Mouse (Mus musculus) c-Kit-positive CD71-negative TER-119-negative erythroid progenitor cells, embryonic 14.5 days (primary cell): ENCODE measurements around the gene Nlrp3.
"Not testable (repeated sequence)": the region's sequence is repeated elsewhere in the genome, so short reads cannot be mapped to it uniquely, and the experiment has no call there.

Experiments used
- DNase-seq: peaks from one replicate; pipeline ENCODE4 v3.0.0-alpha.2; 2013; ENCODE audit warnings: low read depth

The Nlrp3 gene

GRCm38 (mm10) chr11:59537218-59538130 is 3.9 kb upstream of the Nlrp3 start:
- DNase-seq, result no peak

DNA sequence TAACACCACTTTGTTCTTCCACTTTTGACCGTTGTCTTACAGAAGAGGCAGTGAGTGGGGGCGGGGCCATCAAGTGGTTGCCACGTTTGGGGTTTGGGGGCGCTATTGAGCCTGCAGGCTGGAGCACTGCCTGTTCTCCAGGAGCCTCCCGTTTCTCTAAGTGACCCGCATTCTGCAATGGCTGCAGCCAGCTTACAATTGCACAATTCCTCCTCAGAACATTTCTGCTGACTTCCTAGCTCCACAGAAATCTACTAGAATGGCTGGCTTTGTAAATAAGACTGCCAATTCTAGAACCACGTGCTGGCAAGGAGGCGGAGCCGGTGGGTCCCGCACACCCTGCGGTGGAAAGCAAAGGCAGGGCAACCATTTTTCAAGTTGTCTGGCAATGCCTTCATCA is 3.0 kb upstream of the Nlrp3 start:
- DNase-seq, result no peak

GRCm38 (mm10) chr11:59540123-59540522 is 1.2 kb upstream of the Nlrp3 start:
- no peak for DNase-seq

GRCm38 (mm10) chr11:59542442-59542841 is 1.1 kb downstream of the Nlrp3 start:
- DNase-seq, result no peak

DNA sequence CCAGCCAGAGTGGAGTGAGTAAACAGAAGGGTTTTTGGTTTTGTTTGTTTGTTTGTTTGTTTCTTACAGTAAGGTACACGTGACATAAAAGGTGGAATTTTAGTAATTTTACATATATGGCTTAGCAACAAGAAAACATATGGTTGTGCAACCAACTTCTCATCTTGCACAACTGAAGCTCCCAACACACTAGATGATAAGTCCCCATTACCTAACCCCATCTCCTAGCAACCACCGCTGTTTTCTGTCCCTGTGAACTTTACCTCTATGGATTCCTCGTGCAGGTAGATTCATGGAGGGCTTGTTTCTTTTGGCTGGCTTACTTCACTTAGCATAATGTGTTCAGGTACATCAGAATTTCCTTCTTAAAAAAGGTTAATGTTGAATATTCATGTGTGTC is 2.0 kb downstream of the Nlrp3 start:
- no peak for DNase-seq

GRCm38 (mm10) chr11:59544005-59544404 is 2.6 kb downstream of the Nlrp3 start:
- no peak for DNase-seq

DNA sequence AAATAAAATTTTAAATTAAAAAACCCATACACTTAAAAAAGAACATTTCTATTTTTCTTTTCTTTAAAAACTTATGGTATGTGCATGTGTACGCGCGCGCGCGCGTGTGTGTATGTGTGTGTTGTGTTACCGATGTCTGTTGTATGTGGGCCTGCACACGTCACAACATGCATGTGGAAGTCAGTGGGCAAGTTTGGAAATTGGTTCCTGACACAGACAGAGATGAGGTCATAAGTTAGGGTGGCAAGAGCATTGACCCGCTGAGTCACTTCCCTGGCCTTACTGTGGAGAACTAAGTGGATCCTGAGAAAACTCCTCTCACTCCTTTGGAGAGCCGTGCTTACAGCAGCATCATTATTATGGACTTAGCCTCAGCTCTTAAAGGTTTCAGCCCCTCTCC is 12.8 kb downstream of the Nlrp3 start:
- DNase-seq, result no peak

GRCm38 (mm10) chr11:59554535-59554934 is 13.2 kb downstream of the Nlrp3 start:
- no peak for DNase-seq

- DNase-seq, result no peak
Measured at GRCm38 (mm10) chr11:59560906-59561305, 19.5 kb downstream of the Nlrp3 start.

GRCm38 (mm10) chr11:59562336-59562735 is 21.0 kb downstream of the Nlrp3 start:
- no peak for DNase-seq

GRCm38 (mm10) chr11:59562837-59563236 is 21.5 kb downstream of the Nlrp3 start:
- no peak for DNase-seq

- DNase-seq, result peak; percentile 20
Measured at GRCm38 (mm10) chr11:59569306-59569705, 27.9 kb downstream of the Nlrp3 start.

DNA sequence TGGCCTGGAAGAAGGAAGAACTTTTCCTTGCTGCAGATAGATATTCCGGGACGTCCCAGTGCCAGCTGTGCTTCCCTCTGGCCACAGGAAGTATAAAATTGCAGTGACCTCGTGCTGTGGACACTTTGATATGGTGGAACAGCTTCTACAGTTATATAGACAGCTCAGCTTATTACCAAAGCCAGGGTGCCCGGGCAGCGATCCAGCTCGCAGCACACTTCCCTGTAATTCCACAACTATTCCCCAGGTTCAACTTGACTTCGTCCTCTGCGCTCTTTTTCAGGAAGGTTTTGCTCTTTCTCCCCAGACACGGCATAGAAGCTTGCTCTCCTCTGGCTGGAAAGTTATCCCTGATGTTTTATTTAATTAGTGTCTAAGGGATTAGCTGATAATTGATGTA is 34.4 kb downstream of the Nlrp3 start:
- DNase-seq, result no peak

DNA sequence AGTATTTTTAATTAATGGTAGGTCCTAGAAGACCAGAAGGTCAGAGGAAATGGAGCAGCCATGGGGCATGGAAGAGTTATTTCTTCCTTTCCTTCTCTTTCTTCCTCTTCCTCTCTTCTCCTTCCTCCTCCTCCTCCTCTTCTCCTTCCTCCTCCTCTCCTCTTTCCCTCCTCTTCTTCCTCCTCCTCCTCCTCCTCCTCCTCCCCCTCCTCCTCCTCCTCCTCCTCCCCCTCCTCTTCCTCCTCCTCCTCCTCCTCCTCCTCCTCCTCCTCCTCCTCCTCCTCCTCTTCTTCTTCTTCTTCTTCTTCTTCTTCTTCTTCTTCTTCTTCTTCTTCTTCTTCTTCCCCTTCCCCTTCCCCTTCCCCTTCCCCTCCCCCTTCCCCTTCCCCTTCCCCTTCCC is 34.8 kb downstream of the Nlrp3 start, which contains the start of gene Olfr222:
Gene Olfr222, minus strand, starts transcription at position 101 of the 400 bp plus-strand sequence.
- not testable (repeated sequence) for DNase-seq

DNA sequence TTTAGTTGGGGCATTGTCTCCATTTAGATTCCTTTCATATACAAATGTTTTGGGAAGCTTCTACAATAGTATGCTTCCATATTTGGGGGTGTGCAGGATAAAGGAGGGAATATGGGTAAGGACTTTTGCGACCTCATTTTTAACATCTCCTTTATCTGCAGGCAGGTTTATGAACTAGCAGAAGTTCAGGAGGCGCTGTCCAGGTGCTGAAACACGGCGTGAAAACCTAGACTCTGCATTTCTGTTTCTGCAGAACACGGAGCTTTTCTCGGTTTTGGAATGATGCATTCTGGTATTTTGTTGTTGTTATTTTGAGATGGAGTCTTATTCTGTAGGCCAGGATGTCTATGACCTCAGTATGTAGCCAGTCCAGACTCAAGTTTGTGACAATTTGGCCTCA is 43.2 kb downstream of the Nlrp3 start:
- peak; percentile 28 for DNase-seq

- no peak for DNase-seq
Measured at GRCm38 (mm10) chr11:59589496-59589895, 48.1 kb downstream of the Nlrp3 start.

DNA sequence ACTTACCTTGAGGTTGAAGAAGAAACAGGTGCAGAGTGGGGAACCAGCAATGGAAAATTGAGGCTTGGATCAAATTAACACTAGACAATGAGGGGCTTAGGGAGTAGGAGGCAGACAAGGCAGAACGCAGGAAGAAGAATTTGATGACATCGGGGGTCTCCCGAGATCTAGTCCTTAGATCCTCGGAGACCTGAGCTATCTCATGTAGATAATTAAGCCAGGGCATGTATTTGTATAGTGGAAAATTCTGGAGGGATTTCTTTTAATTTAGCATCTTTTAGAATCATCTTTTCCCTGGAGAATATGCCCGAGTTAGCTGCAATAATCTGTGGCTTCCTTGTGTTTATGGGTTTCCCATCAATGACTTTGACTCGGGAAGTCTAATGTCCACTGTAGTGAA is 51.8 kb downstream of the Nlrp3 start, which contains the start of gene Olfr223:
Gene Olfr223, minus strand, starts transcription at position 101 of the 400 bp plus-strand sequence.
- no peak for DNase-seq

GRCm38 (mm10) chr11:59596091-59596490 is 54.7 kb downstream of the Nlrp3 start:
- DNase-seq, result no peak

GRCm38 (mm10) chr11:59596950-59597349 is 55.6 kb downstream of the Nlrp3 start:
- no peak for DNase-seq

DNA sequence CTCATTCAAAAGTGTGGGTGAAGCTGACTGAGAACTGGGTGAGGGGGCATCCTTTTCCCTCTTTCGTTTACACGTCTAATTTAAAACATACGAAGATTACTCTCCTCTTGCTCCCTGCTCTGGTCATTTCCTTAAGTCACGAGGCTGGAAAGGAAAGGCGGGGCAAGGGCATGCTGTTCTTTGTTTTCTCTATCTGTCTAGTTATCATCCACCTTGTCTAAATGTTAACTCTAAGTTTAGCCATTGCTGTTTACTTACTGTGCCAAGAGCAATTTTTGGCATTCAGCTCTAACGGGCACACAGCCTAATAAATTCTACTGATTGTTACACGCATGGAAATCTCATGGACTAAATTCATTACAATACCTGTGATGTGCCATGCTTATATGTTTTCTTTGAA is 57.8 kb downstream of the Nlrp3 start:
- DNase-seq, result no peak

DNA sequence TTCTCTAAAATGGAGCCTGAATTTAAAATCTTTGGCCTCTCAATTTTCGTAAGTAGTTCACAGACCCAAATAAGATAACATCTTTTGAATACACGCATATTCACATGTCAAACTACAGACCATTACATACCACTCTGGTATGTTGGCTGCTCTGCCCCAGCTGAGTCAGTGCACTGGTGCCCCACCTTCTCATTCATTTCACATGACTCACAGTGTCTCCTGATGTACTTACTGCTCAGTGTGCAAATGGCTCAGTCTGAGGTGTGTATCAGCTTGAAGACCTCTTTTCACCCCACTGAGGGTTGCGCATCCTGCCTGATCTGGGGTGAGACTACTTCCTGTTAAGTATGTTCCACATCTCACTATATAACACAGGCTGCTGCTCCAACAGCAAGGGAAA is 59.5 kb downstream of the Nlrp3 start:
- DNase-seq, result no peak

DNA sequence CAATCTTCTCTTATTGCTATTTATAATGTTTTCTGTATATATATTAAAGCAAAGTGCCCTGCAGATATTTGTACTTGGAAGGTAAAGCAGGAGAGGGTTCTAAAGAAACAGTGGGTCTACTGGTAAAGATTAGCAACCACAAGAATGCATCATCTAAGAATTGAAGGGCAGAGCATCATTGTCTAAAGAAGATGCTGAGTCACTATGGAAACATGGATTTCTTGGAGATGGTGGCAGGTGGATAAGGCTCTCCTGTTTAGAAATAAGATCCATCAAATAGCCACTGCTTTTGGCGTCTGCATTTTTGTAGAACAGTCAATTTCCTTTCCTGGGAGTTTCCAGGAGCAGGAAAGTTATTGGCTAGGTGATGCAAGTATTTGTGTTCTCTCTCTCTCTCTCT is 60.9 kb downstream of the Nlrp3 start:
- DNase-seq, result no peak

DNA sequence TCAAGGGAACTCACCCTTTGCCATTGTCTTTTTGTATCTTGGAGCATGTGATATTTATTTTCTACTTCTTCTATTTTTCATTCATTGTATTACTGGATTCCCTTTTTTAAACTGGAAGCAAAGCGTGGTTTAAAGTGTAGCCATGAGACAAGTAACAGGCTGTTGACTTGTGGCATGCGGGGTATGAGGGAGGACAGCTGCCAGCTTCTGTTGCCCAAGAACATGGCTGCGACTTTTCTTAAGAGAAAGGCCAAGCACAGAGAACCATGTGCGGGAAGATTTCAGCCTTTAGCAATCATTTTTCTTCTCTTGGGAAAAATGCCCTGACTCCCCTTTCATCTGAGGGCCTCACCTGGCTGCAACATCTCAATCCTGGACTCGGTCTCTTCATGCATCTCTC is 70.3 kb downstream of the Nlrp3 start:
- no peak for DNase-seq

GRCm38 (mm10) chr11:59614120-59614519 is 72.8 kb downstream of the Nlrp3 start:
- no peak for DNase-seq
